Mouse (Mus musculus) layer of hippocampus, postnatal 36 days (tissue): Measurements from ENCODE around the gene Apip. TPM values are rescaled to one million over a fixed set of nuclear protein-coding genes. Genes with fewer than 3 reads are reported as not detected.

Experiments used
- DNase-seq, 2 experiments: peaks; one replicate each; pipeline ENCODE4 v3.0.0; 2022
- total RNA-seq, 2 experiments: library from RNA; stranded (reverse); gene quantifications; 2 replicates each; pipeline ENCODE4 v1.2.3; 2021

Gene Apip
- total RNA-seq, 2 experiments from 2014 or later, result 23.1 to 25.5 TPM

- DNase-seq, result no peak
These were observed 32.7 kb downstream of the Apip start for GRCm38 (mm10) chr2:103106172-103106571.

GRCm38 (mm10) chr2:103111669-103112068 is 38.2 kb downstream of the Apip start:
- no peak for DNase-seq

DNA sequence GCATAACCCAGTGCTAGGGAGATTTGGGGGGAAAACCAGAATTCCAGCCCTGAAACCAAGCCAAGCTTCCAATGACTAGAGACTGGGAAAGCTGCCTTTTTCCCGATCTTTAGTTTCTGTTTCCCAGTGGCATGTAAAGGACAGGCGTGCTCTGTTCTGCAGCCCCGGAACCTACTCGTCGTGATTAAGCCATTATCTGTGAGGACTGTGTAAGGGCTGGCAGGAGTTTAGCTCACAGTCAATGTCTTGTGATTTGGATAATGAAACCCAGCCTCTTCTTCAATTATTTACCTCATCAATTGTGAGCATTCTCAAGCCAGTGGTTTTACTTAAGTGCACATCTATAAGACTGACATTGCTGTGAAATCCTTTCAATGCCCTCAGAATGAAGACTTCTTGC is 43.7 kb downstream of the Apip start:
- no peak for DNase-seq

- DNase-seq, result no peak
These were observed 45.1 kb downstream of the Apip start for GRCm38 (mm10) chr2:103118324-103119196.

DNA sequence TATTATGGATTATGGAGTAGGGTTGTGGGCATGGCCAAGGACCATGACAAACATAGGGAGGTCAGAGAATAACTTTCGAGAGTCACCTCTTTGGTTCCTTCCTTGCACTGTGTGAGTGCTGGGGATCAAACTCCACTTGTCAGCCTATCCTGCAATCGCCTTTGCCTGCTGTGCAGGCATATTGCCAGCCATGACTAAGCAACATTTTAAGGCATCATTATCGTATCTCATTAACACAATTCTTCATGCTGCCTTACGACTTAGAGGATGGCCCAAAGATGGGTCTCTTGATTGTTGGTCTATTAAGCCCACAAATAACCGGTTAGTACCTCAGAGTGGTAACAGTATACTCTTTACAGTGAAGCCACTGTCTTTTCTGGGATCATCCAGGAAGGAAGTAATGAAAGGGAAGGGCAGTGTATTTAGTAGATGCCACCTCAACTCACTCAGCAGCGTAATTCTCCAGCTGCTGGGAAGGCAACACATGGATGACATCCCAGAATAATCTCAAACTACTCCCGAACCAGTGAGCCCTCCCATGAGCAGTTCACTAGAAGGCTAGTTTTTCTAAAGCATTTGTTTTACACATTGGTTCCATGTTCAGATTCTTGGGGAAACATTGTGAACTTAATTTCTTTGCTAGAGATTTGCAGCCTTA is 45.9 kb downstream of the Apip start:
- DNase-seq, result no peak

DNA sequence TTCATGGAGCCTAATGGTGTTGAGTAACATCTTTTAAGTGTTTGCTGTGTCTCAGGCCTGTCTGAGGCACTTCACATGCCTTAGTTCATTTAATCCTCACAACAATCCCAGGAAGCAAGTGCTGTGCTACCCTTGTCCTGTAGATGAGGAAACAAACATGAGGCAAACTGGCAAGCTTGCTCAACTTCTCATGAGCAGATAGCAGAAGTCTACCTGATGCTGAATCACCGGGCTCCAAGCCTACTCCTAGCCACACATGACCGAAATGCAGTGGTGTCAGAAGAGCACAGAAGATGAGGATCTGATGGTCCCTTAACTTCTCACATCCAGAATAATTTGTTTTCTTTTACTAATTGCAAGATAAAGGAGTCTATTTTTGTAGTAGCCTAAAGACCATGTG is 56.2 kb downstream of the Apip start:
- DNase-seq, result no peak

DNA sequence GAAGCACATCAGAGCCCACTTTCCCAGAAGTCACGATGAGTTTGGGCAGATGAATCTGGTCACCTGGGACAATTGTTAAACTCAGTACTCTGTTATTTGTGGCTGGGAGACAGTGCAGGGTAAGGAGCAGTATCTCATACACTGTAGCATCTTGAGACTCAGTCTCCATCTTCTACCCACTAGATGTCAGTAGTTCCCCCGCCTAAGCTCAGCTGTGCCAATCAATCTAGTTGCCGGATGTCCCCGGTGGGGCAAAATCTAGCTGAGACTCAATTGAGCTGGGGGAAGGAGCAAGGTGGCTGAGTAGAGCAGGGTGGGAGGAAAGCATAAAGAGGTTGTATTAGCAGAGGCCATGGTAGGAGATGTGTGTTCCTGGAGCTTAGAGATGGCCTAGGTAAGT is 57.7 kb downstream of the Apip start:
- no peak for DNase-seq

DNA sequence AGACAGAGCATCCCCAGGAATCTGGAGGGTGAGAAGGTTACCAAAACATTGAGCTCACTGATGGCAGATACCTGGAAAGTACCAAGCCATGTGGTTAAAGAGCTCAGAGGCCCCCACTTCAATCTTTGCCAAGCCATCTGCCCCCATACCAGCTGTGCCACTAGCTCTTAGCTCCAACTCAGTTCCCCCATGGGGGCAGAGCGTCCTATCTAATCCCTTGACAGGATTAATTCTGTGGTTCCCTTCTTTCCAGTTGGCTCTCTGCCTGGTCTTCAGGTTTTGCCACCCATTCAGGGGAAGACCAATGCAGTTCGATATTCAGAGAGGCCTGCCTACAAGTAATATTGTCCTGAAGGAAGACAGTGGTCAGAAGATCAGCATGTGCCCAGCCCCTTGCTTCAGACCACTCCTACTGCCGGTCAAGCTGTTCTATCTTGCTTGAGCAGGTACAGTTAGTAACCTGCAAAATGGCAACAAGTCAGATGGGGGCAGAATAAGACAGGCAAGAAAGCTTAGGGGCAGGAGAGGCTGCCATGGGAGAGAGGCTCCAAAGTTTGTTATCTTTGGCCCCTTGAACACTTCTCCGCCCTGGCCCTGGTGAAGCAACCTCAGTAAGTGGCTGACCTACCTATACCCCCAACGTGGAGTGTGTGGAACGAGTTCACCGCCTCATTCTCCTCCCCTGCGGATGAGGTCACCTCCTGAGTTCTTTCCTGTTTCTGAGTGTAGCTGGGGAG is 65.2 kb downstream of the Apip start:
- peak; percentile 10 to 37 for DNase-seq

Other genes starting within 250 kb of the Apip start
- 1 to 10 TPM; 3.4 to 4.1 TPM for gene Cd44, start 172.0 kb upstream of the Apip start, total RNA-seq
- 10 to 100 TPM; 61.1 to 66.4 TPM for gene Pdhx, start 162 bp upstream of the Apip start, total RNA-seq
- gene Ehf, start 229.6 kb downstream of the Apip start, total RNA-seq, result not detected